Mouse (Mus musculus): Measurements from ENCODE around the gene Fndc3b. TPM values are rescaled to one million over a fixed set of nuclear protein-coding genes. Genes with fewer than 3 reads are reported as not detected.

The Fndc3b gene
- polyA plus RNA-seq, 1 experiment from 2014 or later, result 10.9 TPM

GRCm38 (mm10) chr3:27573458-27573857, 137.6 kb downstream of the Fndc3b start:
- peak; percentile 64; the same call in 1 of the 2 replicates for ATAC-seq (ENCODE audit: low FRiP score)
- no peaks in the 10 kb centered on the region for H3K36me3 ChIP-seq
- H3K4me3 ChIP-seq, result no peak overlapping the region
- no peaks in the 10 kb centered on the region for H3K27me3 ChIP-seq
- H3K4me2 ChIP-seq, result no peak overlapping the region
- no peak overlapping the region for H3K9ac ChIP-seq
- 0 out of 2 replicates have a peak, but pooled peaks cover 4% of the 10 kb centered on the region for H3K9me3 ChIP-seq
- 15% methylated on average over 11 of the region's 11 CpGs for WGBS
- H3K4me1 ChIP-seq (replicated peaks), result peaks cover 34% of the 10 kb centered on the region
- H3K27ac ChIP-seq, result peak overlapping the region; percentile 19; the same call in 1 of the 2 replicates

DNA sequence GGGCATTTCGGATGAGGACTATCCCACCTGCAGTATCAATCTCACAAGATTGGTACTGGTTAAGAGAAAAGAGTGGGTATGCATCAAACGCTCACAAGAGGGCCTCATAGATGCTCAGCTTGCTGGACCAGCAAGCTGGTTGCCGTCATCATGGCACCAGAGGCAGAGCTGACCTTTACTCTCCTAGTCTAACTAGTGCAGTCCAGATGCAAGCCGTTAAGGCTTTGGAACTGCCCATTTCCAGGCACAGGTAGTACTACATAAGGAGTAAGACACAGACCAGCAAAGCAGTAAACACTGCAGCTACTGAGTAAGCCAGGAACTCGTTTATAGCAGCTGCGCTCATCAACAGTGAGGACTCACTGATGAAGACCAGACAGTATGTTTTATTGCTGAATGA, 138.8 kb downstream of the Fndc3b start:
- no peaks in the 10 kb centered on the region for H3K27me3 ChIP-seq
- H3K4me2 ChIP-seq, result no peak overlapping the region
- H3K27ac ChIP-seq, result peak overlapping the region; percentile 60; the same call in 1 of the 2 replicates
- ATAC-seq (ENCODE audit: low FRiP score), result no peak
- H3K9ac ChIP-seq, result no peak overlapping the region
- 0 out of 2 replicates have a peak, but pooled peaks cover 4% of the 10 kb centered on the region for H3K9me3 ChIP-seq
- no peak overlapping the region for H3K4me3 ChIP-seq
- peaks cover 28% of the 10 kb centered on the region for H3K4me1 ChIP-seq (replicated peaks)
- WGBS, result 62% methylated on average over 6 of the region's 6 CpGs
- no peaks in the 10 kb centered on the region for H3K36me3 ChIP-seq

GRCm38 (mm10) chr3:27565314-27565713, 145.8 kb downstream of the Fndc3b start:
- Histone ChIP-seq H3K4me2 (no peak overlapping the region), H3K9me3 (0 out of 2 replicates have a peak, but pooled peaks cover 4% of the 10 kb centered on the region), H3K27ac (no peak overlapping the region), H3K9ac (no peak overlapping the region), H3K4me1 (replicated peaks) (no peaks in the 10 kb centered on the region), H3K4me3 (no peak overlapping the region), H3K27me3 (no peaks in the 10 kb centered on the region), H3K36me3 (no peaks in the 10 kb centered on the region)
- 92% methylated on average over 4 of the region's 4 CpGs for WGBS
- no peak for ATAC-seq (ENCODE audit: low FRiP score)

GRCm38 (mm10) chr3:27563047-27563624, 148.0 kb downstream of the Fndc3b start:
- Histone ChIP-seq H3K27ac (no peak overlapping the region), H3K9ac (no peak overlapping the region), H3K4me3 (no peak overlapping the region), H3K4me2 (no peak overlapping the region), H3K27me3 (no peaks in the 10 kb centered on the region), H3K9me3 (no peaks in the 10 kb centered on the region), H3K4me1 (replicated peaks) (no peaks in the 10 kb centered on the region), H3K36me3 (no peaks in the 10 kb centered on the region)
- WGBS, result 94% methylated on average over 5 of the region's 5 CpGs
- no peak for ATAC-seq (ENCODE audit: low FRiP score)

DNA sequence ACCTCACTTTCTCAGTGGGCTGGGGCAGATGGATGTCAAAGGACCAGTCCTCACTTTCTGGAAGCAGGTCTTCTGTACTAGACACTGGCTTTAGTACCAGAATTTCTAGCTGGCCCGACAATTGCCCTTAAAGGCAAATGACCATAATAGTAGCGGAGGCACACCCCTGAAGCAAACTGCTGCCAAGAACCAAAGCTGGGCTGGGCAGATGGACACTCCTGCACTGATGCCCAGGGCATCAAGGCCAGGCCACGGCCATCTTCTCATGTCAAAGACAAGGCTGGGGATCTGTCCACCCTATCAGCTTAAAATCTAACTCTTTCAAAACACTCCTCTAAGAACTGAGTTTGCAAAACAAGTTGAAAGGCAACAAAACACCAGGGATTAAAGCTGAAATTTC, 148.6 kb downstream of the Fndc3b start:
- Histone ChIP-seq H3K9me3 (no peaks in the 10 kb centered on the region), H3K27ac (no peak overlapping the region), H3K4me3 (no peak overlapping the region), H3K4me1 (replicated peaks) (no peaks in the 10 kb centered on the region), H3K9ac (no peak overlapping the region), H3K36me3 (no peaks in the 10 kb centered on the region), H3K4me2 (no peak overlapping the region), H3K27me3 (no peaks in the 10 kb centered on the region)
- 93% methylated on average over 3 of the region's 3 CpGs for WGBS
- ATAC-seq (ENCODE audit: low FRiP score), result no peak

GRCm38 (mm10) chr3:27561921-27562320, 149.2 kb downstream of the Fndc3b start:
- WGBS, result 99% methylated on average over 2 of the region's 2 CpGs
- Histone ChIP-seq H3K27ac (no peak overlapping the region), H3K4me1 (replicated peaks) (no peaks in the 10 kb centered on the region), H3K27me3 (no peaks in the 10 kb centered on the region), H3K9ac (no peak overlapping the region), H3K9me3 (no peaks in the 10 kb centered on the region), H3K4me2 (no peak overlapping the region), H3K4me3 (no peak overlapping the region), H3K36me3 (no peaks in the 10 kb centered on the region)
- ATAC-seq (ENCODE audit: low FRiP score), result no peak

DNA sequence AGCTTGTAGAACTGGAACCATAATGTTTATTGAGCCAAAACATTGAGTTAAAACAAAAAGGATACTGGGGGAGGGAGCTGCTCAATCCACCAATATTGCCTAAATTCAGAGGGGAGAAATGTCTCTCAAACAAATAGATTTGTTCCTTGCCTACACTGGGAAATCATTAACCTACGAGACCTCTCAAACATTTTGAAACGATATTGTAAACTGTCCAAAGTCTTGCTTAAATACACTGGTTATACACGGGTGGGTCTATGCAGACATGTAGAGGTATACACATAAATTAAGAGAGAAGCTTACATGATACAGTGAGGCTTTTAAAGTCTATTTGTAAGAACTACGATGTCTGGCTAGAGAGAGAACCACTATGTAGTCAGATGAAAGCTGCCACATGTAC, 151.8 kb downstream of the Fndc3b start:
- Histone ChIP-seq H3K4me1 (replicated peaks) (no peaks in the 10 kb centered on the region), H3K27me3 (no peaks in the 10 kb centered on the region), H3K27ac (no peak overlapping the region), H3K4me3 (no peak overlapping the region), H3K4me2 (no peak overlapping the region), H3K36me3 (peaks cover 4% of the 10 kb centered on the region; the same call in 1 of the 2 replicates), H3K9ac (no peak overlapping the region), H3K9me3 (no peaks in the 10 kb centered on the region)
- ATAC-seq (ENCODE audit: low FRiP score), result no peak
- 94% methylated on average over 4 of the region's 4 CpGs for WGBS

DNA sequence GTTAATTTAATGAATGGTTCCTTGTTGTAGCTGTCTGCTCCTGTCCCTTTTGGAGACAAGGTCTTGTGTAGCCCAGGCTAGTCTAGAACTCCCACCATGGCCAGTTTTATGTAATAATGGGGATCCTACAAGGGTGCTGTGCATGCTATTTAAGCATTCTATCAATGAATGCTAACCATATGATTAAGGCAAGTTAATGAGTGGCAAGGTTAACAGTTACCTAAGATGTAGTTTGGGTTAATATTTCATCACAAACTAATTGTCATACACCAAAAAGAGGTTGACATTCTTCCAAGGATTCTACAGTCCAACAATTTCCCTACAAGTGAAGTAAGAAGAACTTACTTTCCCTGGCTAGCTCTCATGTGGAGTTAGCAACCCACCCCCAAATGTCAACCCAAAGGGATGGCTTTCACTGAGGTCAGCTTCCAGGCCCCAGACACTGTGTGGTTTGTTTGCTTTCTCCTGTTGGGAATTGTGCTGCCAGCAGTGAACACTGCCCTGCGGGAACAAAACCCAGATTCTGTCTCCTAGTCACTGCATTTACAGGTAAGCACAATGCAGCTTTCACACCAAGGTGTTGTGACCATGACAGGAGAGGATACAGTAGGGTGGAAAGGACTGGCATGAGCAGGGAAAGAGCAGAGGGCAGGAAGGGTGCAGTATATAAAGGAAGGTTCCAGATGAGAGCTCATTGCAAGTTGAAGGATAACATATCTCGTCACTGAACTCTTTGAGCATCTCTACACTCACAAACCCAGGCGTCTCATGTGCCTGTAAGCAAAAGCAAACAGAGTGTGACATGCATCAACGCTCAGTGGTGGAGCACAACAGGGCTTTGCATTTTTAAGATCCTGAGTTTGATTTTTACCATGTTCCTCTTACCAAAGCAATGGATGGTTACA, 153.8 kb downstream of the Fndc3b start:
- Histone ChIP-seq H3K27ac (no peak overlapping the region), H3K4me2 (no peak overlapping the region), H3K9ac (no peak overlapping the region), H3K9me3 (no peaks in the 10 kb centered on the region), H3K4me1 (replicated peaks) (no peaks in the 10 kb centered on the region), H3K36me3 (peaks cover 4% of the 10 kb centered on the region; the same call in 1 of the 2 replicates), H3K27me3 (no peaks in the 10 kb centered on the region), H3K4me3 (no peak overlapping the region)
- 79% methylated on average over 4 of the region's 4 CpGs for WGBS
- no peak for ATAC-seq (ENCODE audit: low FRiP score)

- ATAC-seq (ENCODE audit: low FRiP score), result no peak
- WGBS, result 95% methylated on average over 3 of the region's 3 CpGs
- no peaks in the 10 kb centered on the region for H3K9me3 ChIP-seq
Measured at GRCm38 (mm10) chr3:27555401-27555940, 155.6 kb downstream of the Fndc3b start.

DNA sequence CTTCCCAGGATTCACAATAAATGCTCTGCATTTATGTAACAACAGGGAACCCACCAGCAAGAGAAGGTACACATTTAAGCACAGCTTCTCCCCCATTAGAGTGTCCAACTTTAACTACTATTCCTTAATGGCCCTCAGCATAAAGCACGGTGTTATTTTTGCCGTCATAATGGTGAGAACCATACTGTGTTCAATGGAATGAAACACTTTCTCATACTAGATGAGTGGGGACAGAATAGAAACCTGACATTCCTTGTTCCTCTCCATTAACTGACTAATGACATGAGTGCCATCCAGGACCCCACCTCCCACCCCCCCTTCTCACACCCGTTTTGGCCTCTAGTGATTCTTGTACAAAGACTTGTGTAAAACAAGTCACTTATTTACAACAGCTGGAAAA, 156.8 kb downstream of the Fndc3b start:
- Histone ChIP-seq H3K9ac (no peak overlapping the region), H3K36me3 (peaks cover 4% of the 10 kb centered on the region; the same call in 1 of the 2 replicates), H3K27me3 (no peaks in the 10 kb centered on the region), H3K27ac (no peak overlapping the region), H3K4me3 (no peak overlapping the region), H3K4me2 (no peak overlapping the region), H3K4me1 (replicated peaks) (no peaks in the 10 kb centered on the region), H3K9me3 (no peaks in the 10 kb centered on the region)
- no peak for ATAC-seq (ENCODE audit: low FRiP score)
- WGBS, result 70% methylated on average over 3 of the region's 3 CpGs

More at GRCm38 (mm10) chr3:27555401-27555940, 155.6 kb downstream of the Fndc3b start:
- no peak overlapping the region for H3K4me3 ChIP-seq
- peaks cover 4% of the 10 kb centered on the region; the same call in 1 of the 2 replicates for H3K36me3 ChIP-seq
- no peaks in the 10 kb centered on the region for H3K27me3 ChIP-seq
- no peak overlapping the region for H3K9ac ChIP-seq
- no peak overlapping the region for H3K27ac ChIP-seq
- no peak overlapping the region for H3K4me2 ChIP-seq
- H3K4me1 ChIP-seq (replicated peaks), result no peaks in the 10 kb centered on the region

- no peaks in the 10 kb centered on the region for H3K9me3 ChIP-seq
- H3K4me2 ChIP-seq, result no peak overlapping the region
- no peak for ATAC-seq (ENCODE audit: low FRiP score)
- H3K27me3 ChIP-seq, result no peaks in the 10 kb centered on the region
- no peak overlapping the region for H3K9ac ChIP-seq
- no peak overlapping the region for H3K4me3 ChIP-seq
- peaks cover 4% of the 10 kb centered on the region; the same call in 1 of the 2 replicates for H3K36me3 ChIP-seq
- H3K27ac ChIP-seq, result no peak overlapping the region
- H3K4me1 ChIP-seq (replicated peaks), result no peaks in the 10 kb centered on the region
- 79% methylated on average over 3 of the region's 3 CpGs for WGBS
Measured at GRCm38 (mm10) chr3:27553781-27554180, 157.3 kb downstream of the Fndc3b start.

DNA sequence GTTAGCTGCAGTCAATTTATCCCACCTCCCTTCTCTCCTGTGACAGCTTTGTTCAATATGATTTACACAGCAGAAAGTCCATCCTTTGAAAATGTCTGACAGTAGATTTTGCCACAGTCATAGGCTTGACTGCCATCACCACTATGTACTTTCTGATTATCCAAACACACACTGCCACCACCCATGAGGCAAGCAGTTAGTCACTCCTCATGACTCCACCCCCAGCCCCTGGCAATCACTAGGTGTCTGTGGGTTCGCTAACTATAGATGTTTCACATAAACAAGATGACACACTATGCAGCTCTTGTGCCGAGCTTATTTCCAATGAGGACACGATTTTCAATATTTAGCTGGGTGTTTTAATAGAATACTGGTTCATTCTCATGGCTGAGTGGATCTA, 160.1 kb downstream of the Fndc3b start:
- Histone ChIP-seq H3K9ac (no peak overlapping the region), H3K36me3 (peaks cover 4% of the 10 kb centered on the region; the same call in 1 of the 2 replicates), H3K4me3 (no peak overlapping the region), H3K27me3 (no peaks in the 10 kb centered on the region), H3K27ac (no peak overlapping the region), H3K4me2 (no peak overlapping the region), H3K4me1 (replicated peaks) (no peaks in the 10 kb centered on the region), H3K9me3 (no peaks in the 10 kb centered on the region)
- no peak for ATAC-seq (ENCODE audit: low FRiP score)
- 91% methylated on average over 3 of the region's 3 CpGs for WGBS
